Mouse (Mus musculus): ENCODE measurements at regions not wholly inside any gene's neighbourhood (a gene's known extent, or its start where the extent isn't known, plus 50 kb on each side); places are given as distances from the start of the nearest gene placed in this dataset.

- DNase-seq (ENCODE audit: low spot score in 2 of 2), result peak in 1 of 2 experiments; percentile 11
Observed at GRCm38 (mm10) chr13:53707548-53707947, 234.7 kb upstream of the Msx2 start.

- DNase-seq (ENCODE audit: low spot score in 2 of 2), result no peak
Observed at GRCm38 (mm10) chr13:53704104-53704503, 231.2 kb upstream of the Msx2 start.

- no peak for DNase-seq (ENCODE audit: low spot score in 2 of 2)
Observed at GRCm38 (mm10) chr13:53700236-53700635, 227.4 kb upstream of the Msx2 start.

GRCm38 (mm10) chr13:53697954-53698353 lies 225.1 kb upstream of the Msx2 start:
- DNase-seq (ENCODE audit: low spot score in 2 of 2), result no peak

GRCm38 (mm10) chr13:53695385-53695784 lies 222.5 kb upstream of the Msx2 start:
- DNase-seq (ENCODE audit: low spot score in 2 of 2), result no peak

- no peak for DNase-seq (ENCODE audit: low spot score in 2 of 2)
Observed at GRCm38 (mm10) chr13:53688934-53689333, 216.1 kb upstream of the Msx2 start.

- DNase-seq (ENCODE audit: low spot score in 2 of 2), result peak; percentile 87 to 89
Observed at GRCm38 (mm10) chr13:53688489-53688888, 215.6 kb upstream of the Msx2 start.

- no peak for DNase-seq (ENCODE audit: low spot score in 2 of 2)
Observed at GRCm38 (mm10) chr13:53684498-53684897, 211.6 kb upstream of the Msx2 start.

- DNase-seq (ENCODE audit: low spot score in 2 of 2), result no peak
Observed at GRCm38 (mm10) chr13:53677187-53677586, 204.3 kb upstream of the Msx2 start.

GRCm38 (mm10) chr13:53670361-53670760 lies 197.5 kb upstream of the Msx2 start:
- DNase-seq (ENCODE audit: low spot score in 2 of 2), result no peak

GRCm38 (mm10) chr13:53667518-53667917 lies 194.6 kb upstream of the Msx2 start:
- DNase-seq (ENCODE audit: low spot score in 2 of 2), result no peak

- no peak for DNase-seq (ENCODE audit: low spot score in 2 of 2)
Observed at GRCm38 (mm10) chr13:53665592-53665991, 192.7 kb upstream of the Msx2 start.

- peak; percentile 7 to 9 for DNase-seq (ENCODE audit: low spot score in 2 of 2)
Observed at GRCm38 (mm10) chr13:53664631-53665230, 191.9 kb upstream of the Msx2 start.

GRCm38 (mm10) chr13:53652826-53653225 lies 180.0 kb upstream of the Msx2 start:
- no peak for DNase-seq (ENCODE audit: low spot score in 2 of 2)

GRCm38 (mm10) chr13:53648353-53648752 lies 175.5 kb upstream of the Msx2 start:
- DNase-seq (ENCODE audit: low spot score in 2 of 2), result no peak

GRCm38 (mm10) chr13:53642557-53642956 lies 169.7 kb upstream of the Msx2 start:
- DNase-seq (ENCODE audit: low spot score in 2 of 2), result no peak

GRCm38 (mm10) chr13:53639584-53639983 lies 166.7 kb upstream of the Msx2 start:
- DNase-seq (ENCODE audit: low spot score in 2 of 2), result no peak

- no peak for DNase-seq (ENCODE audit: low spot score in 2 of 2)
Observed at GRCm38 (mm10) chr13:53639115-53639514, 166.2 kb upstream of the Msx2 start.

- DNase-seq (ENCODE audit: low spot score in 2 of 2), result no peak
Observed at GRCm38 (mm10) chr13:53636011-53636410, 163.1 kb upstream of the Msx2 start.

GRCm38 (mm10) chr13:53634637-53635203 lies 161.8 kb upstream of the Msx2 start:
- DNase-seq (ENCODE audit: low spot score in 2 of 2), result no peak

- DNase-seq (ENCODE audit: low spot score in 2 of 2), result no peak
Observed at GRCm38 (mm10) chr13:53598050-53598449, 125.2 kb upstream of the Msx2 start.

- DNase-seq (ENCODE audit: low spot score in 2 of 2), result no peak
Observed at GRCm38 (mm10) chr13:53596871-53597800, 124.3 kb upstream of the Msx2 start.

- DNase-seq (ENCODE audit: low spot score in 2 of 2), result peak in 1 of 2 experiments; percentile 33
Observed at GRCm38 (mm10) chr13:53592755-53593154, 119.9 kb upstream of the Msx2 start.
